Mouse (Mus musculus) lung, adult 18-20 months (tissue): Measurements from ENCODE around the gene Zfp112.
"Not testable (repeated sequence)": the region's sequence is repeated elsewhere in the genome, so short reads cannot be mapped to it uniquely, and the experiment has no call there.

Experiments used
- DNase-seq, 2 experiments: peaks; one replicate each; pipeline ENCODE4 v3.0.0; 2022; ENCODE audit warnings: mixed read lengths in 2 of 2

The Zfp112 gene

GRCm38 (mm10) chr7:24112156-24112856 is at the start of gene Zfp112:
TSS of gene Zfp112 (plus strand) at chr7:24112314.
- peak; percentile 88 to 92 for DNase-seq

- not testable (repeated sequence) for DNase-seq
These were observed 37.7 kb upstream of the Zfp112 start for GRCm38 (mm10) chr7:24074424-24074823.

- peak; percentile 97 to 98 for DNase-seq
These were observed 30.3 kb upstream of the Zfp112 start, which contains the start of gene Zfp180 for GRCm38 (mm10) chr7:24081634-24082431. TSS of gene Zfp180 (plus strand) at chr7:24081924.

GRCm38 (mm10) chr7:24082457-24083235 is 29.5 kb upstream of the Zfp112 start:
- DNase-seq, result no peak

GRCm38 (mm10) chr7:24086871-24087270 is 25.2 kb upstream of the Zfp112 start:
- DNase-seq, result no peak

- DNase-seq, result no peak
These were observed 24.5 kb upstream of the Zfp112 start for GRCm38 (mm10) chr7:24087485-24088125.

- no peak for DNase-seq
These were observed 7.7 kb upstream of the Zfp112 start for GRCm38 (mm10) chr7:24104403-24104802.

- DNase-seq, result no peak
These were observed 6.9 kb upstream of the Zfp112 start for GRCm38 (mm10) chr7:24105144-24105703.

GRCm38 (mm10) chr7:24110839-24111238 is 1.3 kb upstream of the Zfp112 start:
- no peak for DNase-seq

GRCm38 (mm10) chr7:24111772-24112155 is 350 bp upstream of the Zfp112 start:
- DNase-seq, result no peak

GRCm38 (mm10) chr7:24113001-24113400 is 887 bp downstream of the Zfp112 start:
- DNase-seq, result peak; percentile 80 to 85

GRCm38 (mm10) chr7:24116655-24117054 is 4.5 kb downstream of the Zfp112 start:
- DNase-seq, result no peak

- DNase-seq, result no peak
These were observed 21.4 kb downstream of the Zfp112 start for GRCm38 (mm10) chr7:24133425-24133995.

GRCm38 (mm10) chr7:24133996-24134828 is 22.1 kb downstream of the Zfp112 start, which contains the start of gene Zfp235:
TSS of gene Zfp235 (plus strand) at chr7:24134169.
- DNase-seq, result peak; percentile 89 to 90

GRCm38 (mm10) chr7:24142566-24142965 is 30.5 kb downstream of the Zfp112 start:
- DNase-seq, result no peak

GRCm38 (mm10) chr7:24153272-24153671 is 41.2 kb downstream of the Zfp112 start:
- no peak for DNase-seq

GRCm38 (mm10) chr7:24172191-24172590 is 60.1 kb downstream of the Zfp112 start:
- DNase-seq, result no peak

GRCm38 (mm10) chr7:24174618-24175336 is 62.7 kb downstream of the Zfp112 start, which contains the start of gene Zfp114:
TSS of gene Zfp114 (plus strand) at chr7:24175060.
- peak; percentile 24 to 33 for DNase-seq

GRCm38 (mm10) chr7:24175337-24175711 is 63.2 kb downstream of the Zfp112 start:
- no peak for DNase-seq
